Mouse (Mus musculus): Measurements from ENCODE around the gene Reep3. TPM values are rescaled to one million over a fixed set of nuclear protein-coding genes. Genes with fewer than 3 reads are reported as not detected.
A peak's percentile ranks its signal among the peaks of the same experiment; 100 is the strongest.
"Not testable (repeated sequence)": the region's sequence is repeated elsewhere in the genome, so short reads cannot be mapped to it uniquely, and the experiment has no call there.

Reep3 gene
- total RNA-seq, 2 experiments from 2014 or later = 18.4 to 19.7 TPM

GRCm38 (mm10) chr10:67029297-67029696 is 67.4 kb downstream of the Reep3 start:
- DNase-seq (ENCODE audit: low spot score in 2 of 2) = no peak
- intact Hi-C loops (cut with DNase I) = no loop called here

DNA sequence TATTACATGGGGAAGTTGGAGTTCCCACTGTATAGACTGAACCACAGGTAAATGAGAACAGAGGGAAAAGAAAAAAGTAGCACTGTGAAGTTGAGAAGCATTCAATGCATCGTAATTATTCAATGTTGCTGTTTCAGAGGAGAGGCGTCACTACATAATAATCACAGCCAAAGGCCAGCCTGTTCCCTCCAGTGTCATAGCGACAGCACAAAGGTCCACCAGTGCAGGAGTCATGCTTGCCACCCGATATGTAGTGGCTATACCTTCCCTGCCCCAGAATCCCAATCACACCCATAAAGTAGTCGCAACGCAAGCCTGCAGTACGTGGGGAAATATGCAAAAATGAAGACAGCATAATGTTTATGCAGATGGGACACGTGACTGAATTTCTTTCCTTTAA is 70.4 kb downstream of the Reep3 start:
- intact Hi-C loops (cut with DNase I) = no loop called here
- no peak for DNase-seq (ENCODE audit: low spot score in 2 of 2)

DNA sequence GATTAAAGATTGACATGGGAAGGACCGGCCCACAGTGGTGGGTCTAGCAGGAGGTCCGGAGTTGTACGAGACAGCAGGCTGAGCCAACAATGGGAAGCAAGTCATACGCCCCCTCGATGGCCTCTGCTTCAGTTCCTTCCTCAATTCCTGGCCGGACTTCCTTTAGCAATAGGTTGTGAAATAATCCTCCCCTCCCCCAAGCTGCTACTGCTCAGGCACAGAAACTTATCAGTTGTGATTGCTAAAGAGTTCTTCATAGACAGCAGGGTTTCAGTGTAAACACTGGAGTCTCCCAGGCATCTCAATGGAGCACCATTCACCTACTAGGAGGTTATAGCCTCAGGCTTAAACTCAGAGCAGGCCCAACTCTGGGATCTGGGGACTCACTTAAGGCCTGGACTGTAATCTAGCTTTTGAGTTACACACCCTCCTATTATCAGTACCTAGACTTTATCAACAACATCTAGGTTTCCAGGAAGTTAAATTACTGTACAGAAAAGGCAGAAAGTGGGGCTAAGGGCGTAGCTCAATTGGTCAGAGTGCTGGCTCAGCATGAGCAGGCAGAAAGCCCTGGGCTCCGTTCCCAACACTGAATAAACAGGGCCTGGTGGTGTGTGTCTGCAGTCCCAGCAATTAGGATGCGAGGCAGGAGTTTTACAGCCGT is 71.0 kb downstream of the Reep3 start:
- intact Hi-C loops (cut with DNase I) = no loop called here
- peak in 1 of 2 experiments; percentile 44 for DNase-seq (ENCODE audit: low spot score in 2 of 2)

DNA sequence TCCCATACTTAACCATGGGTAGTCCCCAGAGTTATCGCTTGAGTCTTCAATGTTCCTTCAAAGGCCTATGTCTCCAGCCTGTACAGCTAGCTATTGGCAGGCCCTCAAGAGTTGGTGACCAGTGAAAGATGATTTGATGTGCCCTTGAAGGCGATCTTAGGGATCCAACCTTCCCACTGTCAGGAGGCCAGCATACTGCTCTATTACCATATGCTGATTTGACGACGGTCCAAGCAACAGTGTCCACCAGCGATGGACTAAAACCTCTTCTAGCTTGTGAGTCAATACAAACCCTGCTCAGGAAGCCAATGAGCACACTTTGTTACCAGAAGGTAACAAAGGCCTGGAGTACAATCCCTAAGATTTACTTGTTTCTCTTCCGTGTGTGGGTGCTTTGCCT is 72.4 kb downstream of the Reep3 start:
- intact Hi-C loops (cut with DNase I) = no loop called here

GRCm38 (mm10) chr10:67023092-67023491 is 73.7 kb downstream of the Reep3 start:
- DNase-seq (ENCODE audit: low spot score in 2 of 2) = no peak
- intact Hi-C loops (cut with DNase I) = no loop called here

More for the DNA sequence above, 72.4 kb downstream of the Reep3 start:
- no peak for DNase-seq (ENCODE audit: low spot score in 2 of 2)

GRCm38 (mm10) chr10:67021494-67021893 is 75.3 kb downstream of the Reep3 start:
- intact Hi-C loops (cut with DNase I) = no loop called here

DNA sequence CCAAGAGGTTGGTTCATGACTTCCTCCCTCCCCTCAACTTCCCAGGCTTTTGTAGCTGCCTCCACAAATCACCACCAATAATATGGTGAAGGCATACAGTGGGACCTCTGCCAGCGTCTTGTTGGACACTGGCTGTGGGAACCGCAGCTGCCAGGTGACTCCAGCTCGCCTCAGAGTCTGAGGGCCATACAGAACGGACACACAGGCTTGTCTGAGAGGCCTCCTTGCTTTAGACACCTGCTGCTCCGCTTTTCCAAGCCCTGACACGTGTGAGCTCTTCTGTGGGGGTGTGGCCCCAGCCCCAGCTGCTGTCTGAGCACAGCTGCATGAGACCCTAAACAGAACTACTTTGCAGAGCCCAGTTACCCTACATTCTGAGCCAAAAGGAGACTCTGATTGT is 77.9 kb downstream of the Reep3 start:
- no peak for DNase-seq (ENCODE audit: low spot score in 2 of 2)
- intact Hi-C loops (cut with DNase I) = no loop called here

More at GRCm38 (mm10) chr10:67021494-67021893, 75.3 kb downstream of the Reep3 start:
- DNase-seq (ENCODE audit: low spot score in 2 of 2) = no peak

- no peak for DNase-seq (ENCODE audit: low spot score in 2 of 2)
- intact Hi-C loops (cut with DNase I) = no loop called here
Measured at GRCm38 (mm10) chr10:67017891-67018290, 78.9 kb downstream of the Reep3 start.

GRCm38 (mm10) chr10:67017315-67017714 is 79.4 kb downstream of the Reep3 start:
- intact Hi-C loops (cut with DNase I) = no loop called here
- no peak for DNase-seq (ENCODE audit: low spot score in 2 of 2)

GRCm38 (mm10) chr10:67016615-67017278 is 80.0 kb downstream of the Reep3 start:
- intact Hi-C loops (cut with DNase I) = no loop called here
- no peak for DNase-seq (ENCODE audit: low spot score in 2 of 2)

DNA sequence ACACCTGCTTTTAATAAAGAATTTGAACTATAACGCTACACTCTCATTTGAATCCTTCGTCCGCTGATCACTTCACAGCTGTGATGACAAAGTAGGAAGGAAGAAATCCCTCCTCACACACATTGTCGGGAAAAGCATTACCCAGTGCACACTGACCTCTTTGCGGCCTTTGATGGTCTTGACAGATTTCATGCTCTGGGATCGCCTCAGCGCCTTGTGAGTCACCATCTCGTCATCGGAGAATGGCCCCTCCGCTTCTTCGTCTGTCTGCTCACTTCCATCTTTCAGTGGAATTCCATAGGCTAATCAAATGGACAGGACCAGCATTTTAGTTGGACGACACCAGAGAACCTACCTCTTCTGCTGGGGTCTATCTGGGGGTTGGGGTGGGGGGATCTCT is 82.0 kb downstream of the Reep3 start:
- no peak for DNase-seq (ENCODE audit: low spot score in 2 of 2)
- intact Hi-C loops (cut with DNase I) = no loop called here

GRCm38 (mm10) chr10:67010521-67010920 is 86.2 kb downstream of the Reep3 start:
- no peak for DNase-seq (ENCODE audit: low spot score in 2 of 2)
- intact Hi-C loops (cut with DNase I) = no loop called here

DNA sequence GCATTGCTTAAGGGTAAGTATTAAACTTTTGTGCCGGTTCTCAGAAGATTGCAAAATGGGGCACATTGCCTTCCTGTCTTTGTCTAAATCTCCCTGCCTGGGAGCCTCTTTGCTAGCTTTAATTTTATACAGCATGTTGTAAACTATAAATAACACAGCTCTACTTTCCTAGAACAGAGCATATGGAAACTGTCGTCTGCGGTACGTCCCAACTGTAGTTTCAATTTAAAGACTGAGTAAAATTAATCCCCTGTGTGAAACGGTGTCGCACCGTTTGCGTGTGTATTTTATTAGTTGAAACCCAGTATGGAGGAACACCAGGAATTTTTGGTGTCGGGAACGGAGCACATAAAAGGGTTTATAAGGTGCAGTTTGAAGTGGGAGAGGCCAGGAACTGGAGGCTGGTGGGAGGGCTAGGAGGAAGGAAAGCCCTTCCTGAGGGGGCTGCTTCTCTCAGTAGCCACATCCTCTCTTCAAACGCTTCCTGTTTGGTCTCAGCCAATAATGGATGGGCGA is 92.2 kb downstream of the Reep3 start:
- intact Hi-C loops (cut with DNase I) = loop anchor here (2.0 to 5.0 kb wide), 2 partner anchors 82 to 92 kb away; partner anchors contain the start of genes Jmjd1c and Reep3
- peak; percentile 28 to 35 for DNase-seq (ENCODE audit: low spot score in 2 of 2)

DNA sequence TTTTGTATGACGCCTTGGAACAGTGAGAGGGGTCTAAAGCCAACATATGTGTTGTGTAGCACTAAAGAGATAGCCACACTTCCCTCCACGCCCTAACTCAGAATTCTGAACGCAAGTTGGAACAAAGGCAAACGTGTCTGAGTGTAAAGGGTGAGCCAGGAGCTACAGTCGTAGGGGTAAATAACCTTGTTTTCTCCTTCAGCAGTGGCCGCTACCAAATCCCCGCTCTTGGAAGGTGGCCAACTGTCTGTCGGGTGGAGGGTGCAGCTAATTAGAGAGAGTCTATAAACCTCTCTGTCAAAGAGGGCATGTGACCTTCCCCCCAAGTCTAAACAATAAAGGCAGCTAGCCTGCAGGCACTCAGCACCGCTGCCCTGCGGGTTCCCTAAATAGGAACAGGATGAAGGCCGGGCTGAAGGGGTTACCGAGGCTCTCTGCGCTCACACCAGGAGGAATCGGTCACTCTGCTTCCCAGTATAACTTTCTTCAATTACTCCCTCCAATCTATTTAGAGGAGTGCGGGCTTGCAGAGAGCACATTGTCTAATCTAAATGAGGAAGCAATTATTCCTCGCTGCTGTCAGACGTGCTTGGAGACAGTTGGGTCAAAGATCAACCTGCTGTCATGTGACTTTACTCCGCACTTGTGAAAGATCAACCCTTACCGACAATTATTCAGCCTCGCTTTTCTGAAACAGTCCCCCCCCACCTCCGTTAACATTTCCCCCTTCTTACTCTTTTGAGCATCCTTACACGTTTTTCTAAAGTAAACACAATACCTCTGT is 92.8 kb downstream of the Reep3 start:
- intact Hi-C loops (cut with DNase I) = loop anchor here (2.0 to 5.0 kb wide), 2 partner anchors 82 to 93 kb away; partner anchors contain the start of genes Jmjd1c and Reep3

DNA sequence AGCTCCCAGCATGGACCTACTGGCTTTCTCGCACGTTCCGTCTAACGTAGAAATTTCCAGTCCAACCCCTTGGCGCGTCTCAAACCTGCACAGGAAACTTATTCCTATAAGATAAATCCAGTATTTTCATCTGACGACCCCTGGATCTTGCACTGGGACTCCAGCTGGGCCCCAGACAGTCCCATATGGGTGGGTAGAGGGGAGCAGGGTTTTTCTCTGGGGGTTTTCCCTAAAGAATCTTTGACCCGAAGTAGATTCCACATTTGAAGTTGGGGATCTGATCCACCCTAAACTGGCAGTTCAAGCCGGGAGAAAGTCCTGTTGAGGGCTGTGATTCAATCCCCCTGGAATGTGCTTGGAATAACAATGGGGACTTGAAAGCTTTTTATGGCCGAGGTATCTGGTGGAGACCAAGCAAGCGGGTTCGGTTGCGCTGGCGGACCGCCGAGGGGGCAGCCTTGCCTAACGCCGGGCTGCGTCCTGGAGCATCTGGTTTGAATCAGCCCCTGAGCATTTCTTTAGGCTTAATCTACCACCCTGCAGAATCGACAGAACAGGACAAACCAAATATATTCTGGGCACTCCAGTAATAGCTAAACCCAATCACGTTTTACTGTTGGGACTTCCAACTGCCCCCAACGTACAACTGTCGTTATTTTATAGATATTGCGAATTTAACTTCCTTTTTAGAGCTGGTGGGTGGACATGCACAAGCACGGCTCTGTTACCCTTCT is 93.6 kb downstream of the Reep3 start:
- DNase-seq (ENCODE audit: low spot score in 2 of 2) = peak in 1 of 2 experiments; percentile 31
- intact Hi-C loops (cut with DNase I) = loop anchor here (5.0 kb wide), 1 partner anchor 81 kb away; no protein-coding TSS in a partner anchor

More for the DNA sequence above, 92.8 kb downstream of the Reep3 start:
- peak in 1 of 2 experiments; percentile 36 for DNase-seq (ENCODE audit: low spot score in 2 of 2)

- intact Hi-C loops (cut with DNase I) = loop anchor here (5.0 kb wide), 1 partner anchor 80 kb away; no protein-coding TSS in a partner anchor
- peak in 1 of 2 experiments; percentile 31 for DNase-seq (ENCODE audit: low spot score in 2 of 2)
Measured at GRCm38 (mm10) chr10:67002207-67003008, 94.3 kb downstream of the Reep3 start.

GRCm38 (mm10) chr10:67000958-67001615 is 95.7 kb downstream of the Reep3 start:
- intact Hi-C loops (cut with DNase I) = loop anchor here (5.0 kb wide), 1 partner anchor 79 kb away; no protein-coding TSS in a partner anchor
- DNase-seq (ENCODE audit: low spot score in 2 of 2) = not testable (repeated sequence)

DNA sequence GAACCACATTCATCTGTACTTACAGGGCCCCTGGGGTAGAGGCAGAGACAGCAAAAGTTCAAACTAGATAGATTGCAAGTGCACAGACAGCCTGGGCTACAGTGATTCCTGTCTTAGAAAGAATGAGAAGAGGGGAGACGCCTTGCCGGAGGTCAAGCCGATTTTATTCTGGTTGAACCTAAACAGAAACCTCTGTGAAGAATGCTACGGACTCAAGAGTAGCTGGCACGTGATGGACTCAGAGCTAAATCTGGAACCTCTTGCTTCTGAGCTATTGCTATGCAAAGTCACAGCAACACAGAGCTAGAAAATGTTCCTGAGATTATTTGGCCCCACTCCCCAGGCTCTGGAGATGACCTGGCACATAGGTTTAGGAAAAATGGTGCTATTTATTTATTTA is 96.6 kb downstream of the Reep3 start:
- no peak for DNase-seq (ENCODE audit: low spot score in 2 of 2)
- intact Hi-C loops (cut with DNase I) = loop anchor here (5.0 kb wide), 1 partner anchor 78 kb away; no protein-coding TSS in a partner anchor

Measured in left cerebral cortex, postnatal 36 days (tissue).